Mouse (Mus musculus): ENCODE data around the gene Fgfr2.

The Fgfr2 gene

GRCm38 (mm10) chr7:131713076-131713475, 1410.1 kb downstream of the Fgfr2 start:
- no peak for DNase-seq (ENCODE audit: low spot score)

- no peak for DNase-seq (ENCODE audit: low spot score)
Measured at GRCm38 (mm10) chr7:131696889-131697288, 1426.3 kb downstream of the Fgfr2 start.

GRCm38 (mm10) chr7:131687324-131687723, 1435.8 kb downstream of the Fgfr2 start:
- no peak for DNase-seq (ENCODE audit: low spot score)

GRCm38 (mm10) chr7:131677126-131677525, 1446.0 kb downstream of the Fgfr2 start:
- DNase-seq (ENCODE audit: low spot score) = no peak

- no peak for DNase-seq (ENCODE audit: low spot score)
Measured at GRCm38 (mm10) chr7:131670586-131670985, 1452.6 kb downstream of the Fgfr2 start.

- DNase-seq (ENCODE audit: low spot score) = peak; percentile 12
Measured at GRCm38 (mm10) chr7:131669326-131669725, 1453.8 kb downstream of the Fgfr2 start.

GRCm38 (mm10) chr7:131660726-131661125, 1462.4 kb downstream of the Fgfr2 start:
- DNase-seq (ENCODE audit: low spot score) = no peak

GRCm38 (mm10) chr7:131656017-131656416, 1467.1 kb downstream of the Fgfr2 start:
- DNase-seq (ENCODE audit: low spot score) = no peak

- DNase-seq (ENCODE audit: low spot score) = no peak
Measured at GRCm38 (mm10) chr7:131653416-131653815, 1469.7 kb downstream of the Fgfr2 start.

GRCm38 (mm10) chr7:131651921-131652694, 1471.0 kb downstream of the Fgfr2 start:
- no peak for DNase-seq (ENCODE audit: low spot score)

- no peak for DNase-seq (ENCODE audit: low spot score)
Measured at GRCm38 (mm10) chr7:131650277-131650676, 1472.9 kb downstream of the Fgfr2 start.

- DNase-seq (ENCODE audit: low spot score) = no peak
Measured at GRCm38 (mm10) chr7:131648276-131648675, 1474.9 kb downstream of the Fgfr2 start.

GRCm38 (mm10) chr7:131647583-131647982, 1475.6 kb downstream of the Fgfr2 start:
- no peak for DNase-seq (ENCODE audit: low spot score)

GRCm38 (mm10) chr7:131644586-131644985, 1478.6 kb downstream of the Fgfr2 start:
- no peak for DNase-seq (ENCODE audit: low spot score)

GRCm38 (mm10) chr7:131644051-131644450, 1479.1 kb downstream of the Fgfr2 start:
- DNase-seq (ENCODE audit: low spot score) = no peak

- DNase-seq (ENCODE audit: low spot score) = no peak
Measured at GRCm38 (mm10) chr7:131643341-131643840, 1479.8 kb downstream of the Fgfr2 start.

GRCm38 (mm10) chr7:131629562-131629961, 1493.6 kb downstream of the Fgfr2 start:
- no peak for DNase-seq (ENCODE audit: low spot score)

- peak; percentile 76 for DNase-seq (ENCODE audit: low spot score)
Measured at GRCm38 (mm10) chr7:131628846-131629391, 1494.2 kb downstream of the Fgfr2 start.

- peak; percentile 20 for DNase-seq (ENCODE audit: low spot score)
Measured at GRCm38 (mm10) chr7:131628356-131628755, 1494.8 kb downstream of the Fgfr2 start.

- DNase-seq (ENCODE audit: low spot score) = no peak
Measured at GRCm38 (mm10) chr7:131609677-131610076, 1513.5 kb downstream of the Fgfr2 start.

- DNase-seq (ENCODE audit: low spot score) = no peak
Measured at GRCm38 (mm10) chr7:131608049-131608448, 1515.1 kb downstream of the Fgfr2 start.

- no peak for DNase-seq (ENCODE audit: low spot score)
Measured at GRCm38 (mm10) chr7:131605481-131605880, 1517.7 kb downstream of the Fgfr2 start.

GRCm38 (mm10) chr7:131604946-131605345, 1518.2 kb downstream of the Fgfr2 start:
- no peak for DNase-seq (ENCODE audit: low spot score)

- no peak for DNase-seq (ENCODE audit: low spot score)
Measured at GRCm38 (mm10) chr7:131603186-131603585, 1520.0 kb downstream of the Fgfr2 start.

Measured in layer of hippocampus, adult 11-12 months (tissue).